Mouse (Mus musculus) MEL (cell line): ENCODE measurements at regions not wholly inside any gene's neighbourhood (a gene's known extent, or its start where the extent isn't known, plus 50 kb on each side); places are given as distances from the start of the nearest gene placed in this dataset.
A peak's percentile ranks its signal among the peaks of the same experiment; 100 is the strongest.

Experiments
- CTCF ChIP-seq, 3 experiments: IDR thresholded peaks in 2 of 3; conservative IDR thresholded peaks in 1 of 3; 2 replicates each; pipeline ENCODE4 v1.5.1; 2011 to 2012; ENCODE audit warnings: low read length in 3 of 3, low read depth in 2 of 3, mild to moderate bottlenecking in 2 of 3, improper control_type of control experiment in 1 of 3, inconsistent platforms in 1 of 3, mixed read lengths in 1 of 3, moderate library complexity in 1 of 3; ENCODE audit not compliant: control insufficient read depth in 1 of 3, insufficient read depth in 1 of 3, poor library complexity in 1 of 3, severe bottlenecking in 1 of 3
- E2F4 ChIP-seq: IDR thresholded peaks from 2 replicates; pipeline ENCODE4 v1.6.1; 2011; ENCODE audit warnings: low read depth, low read length, improper control_type of control experiment, borderline replicate concordance
- EP300 ChIP-seq, 2 experiments: IDR thresholded peaks; 2 replicates each; pipeline ENCODE4 v1.6.1; 2011; ENCODE audit warnings: improper control_type of control experiment in 2 of 2, low read length in 2 of 2, low read depth in 1 of 2, mild to moderate bottlenecking in 1 of 2
- ETS1 ChIP-seq: IDR thresholded peaks from 2 replicates; pipeline ENCODE4 v1.6.1; 2012; ENCODE audit warnings: low read depth, mild to moderate bottlenecking, inconsistent platforms, low read length, improper control_type of control experiment, moderate library complexity
- GATA1 ChIP-seq: IDR thresholded peaks from 2 replicates; pipeline ENCODE4 v1.6.1; 2011; ENCODE audit warnings: low read depth, low read length, improper control_type of control experiment
- MAFK ChIP-seq: IDR thresholded peaks from 2 replicates; pipeline ENCODE4 v1.6.1; 2011; ENCODE audit warnings: low read depth, mild to moderate bottlenecking, low read length, improper control_type of control experiment, borderline replicate concordance
- MXI1 ChIP-seq: IDR thresholded peaks from 2 replicates; pipeline ENCODE4 v1.6.1; 2011; ENCODE audit warnings: mild to moderate bottlenecking, low read depth, low read length, improper control_type of control experiment
- NELFE ChIP-seq: IDR thresholded peaks from 2 replicates; pipeline ENCODE4 v1.6.1; 2011; ENCODE audit warnings: low read depth, low read length, improper control_type of control experiment
- POLR2A ChIP-seq, 2 experiments: IDR thresholded peaks; 2 replicates each; pipeline ENCODE4 v1.6.1; 2011 to 2012; ENCODE audit warnings: low read length in 2 of 2, mild to moderate bottlenecking in 2 of 2, control low read depth in 1 of 2, improper control_type of control experiment in 1 of 2, low read depth in 1 of 2, moderate library complexity in 1 of 2; ENCODE audit not compliant: control insufficient read depth in 1 of 2, insufficient read depth in 1 of 2, poor library complexity in 1 of 2
- RAD21 ChIP-seq: IDR thresholded peaks from 2 replicates; pipeline ENCODE4 v1.6.1; 2011; ENCODE audit warnings: mild to moderate bottlenecking, low read depth, low read length, improper control_type of control experiment
- TCF12 ChIP-seq: IDR thresholded peaks from 2 replicates; pipeline ENCODE4 v1.6.1; 2014; ENCODE audit warnings: low read depth, mild to moderate bottlenecking, inconsistent platforms, low read length, improper control_type of control experiment, moderate library complexity
- ZC3H11A ChIP-seq: IDR thresholded peaks from 2 replicates; pipeline ENCODE4 v1.6.1; 2012; ENCODE audit warnings: low read depth, mild to moderate bottlenecking, inconsistent platforms, low read length, improper control_type of control experiment
- ZKSCAN1 ChIP-seq: IDR thresholded peaks from 2 replicates; pipeline ENCODE4 v1.6.1; 2012; ENCODE audit warnings: low read depth, mild to moderate bottlenecking, inconsistent platforms, low read length, improper control_type of control experiment, moderate library complexity

DNA sequence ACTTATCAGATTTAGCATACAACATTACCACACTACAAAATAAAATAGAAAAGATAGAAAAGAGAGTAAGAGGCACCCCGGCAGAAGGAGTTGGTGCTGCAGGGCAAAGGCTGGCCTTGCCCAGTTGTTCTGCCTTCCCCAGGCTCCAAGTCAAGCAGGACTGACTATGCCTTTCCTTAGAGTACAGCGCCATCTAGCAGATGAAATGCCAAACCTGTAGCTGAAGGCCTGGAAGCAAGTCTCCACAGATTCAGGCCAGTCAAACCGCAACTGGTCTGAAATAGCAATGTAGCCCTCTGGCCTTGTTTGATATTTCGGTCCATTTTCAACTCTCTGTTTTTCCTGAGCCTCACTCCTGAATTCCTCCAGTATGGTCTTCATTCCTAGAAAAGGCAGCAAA is 312.4 kb upstream of the Clint1 start:
- no peak for TF ChIP-seq ETS1
- TF ChIP-seq MAFK, result no peak
- TF ChIP-seq CTCF (IDR thresholded peaks at IDR 0.05 in 2 of 3, conservative IDR thresholded peaks at IDR 0.05 in 1 of 3; ENCODE audit: control insufficient read depth in 1 of 3, insufficient read depth in 1 of 3, low read depth in 2 of 3, low read length in 3 of 3, poor library complexity in 1 of 3, severe bottlenecking in 1 of 3), result no peak
- TF ChIP-seq RAD21, result peak; percentile 8
- no peak for TF ChIP-seq GATA1
- no peak for TF ChIP-seq ZC3H11A
- no peak for TF ChIP-seq E2F4
- TF ChIP-seq POLR2A (IDR thresholded peaks at IDR 0.05; ENCODE audit: control insufficient read depth in 1 of 2, insufficient read depth in 1 of 2, low read depth in 1 of 2, low read length in 2 of 2, poor library complexity in 1 of 2), result no peak
- no peak for TF ChIP-seq ZKSCAN1
- no peak for TF ChIP-seq TCF12
- TF ChIP-seq MXI1, result no peak
- no peak for TF ChIP-seq EP300 (IDR thresholded peaks at IDR 0.05; ENCODE audit: low read depth in 1 of 2, low read length in 2 of 2)
- TF ChIP-seq NELFE, result no peak
